Mouse (Mus musculus): ENCODE data around the gene Olfr820.

DNA sequence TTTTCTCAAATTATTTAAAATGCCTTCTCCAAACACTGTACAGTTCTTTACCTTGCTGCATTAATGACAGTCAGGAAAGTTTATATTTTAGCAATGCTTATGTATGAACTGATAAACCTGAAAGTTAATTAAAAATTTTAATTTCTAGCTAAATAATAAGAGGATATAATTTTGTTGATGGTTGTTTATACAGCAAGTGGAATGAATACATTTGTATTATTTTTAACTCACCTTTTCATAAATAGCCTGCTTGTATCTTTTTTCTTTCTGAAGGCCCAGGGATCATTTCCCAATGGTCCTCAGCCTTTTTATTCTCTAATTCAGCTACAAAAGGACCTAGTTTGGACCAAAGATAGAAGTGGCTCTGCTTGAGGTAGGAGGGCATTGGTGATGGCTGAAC lies at the start of gene Olfr820:
- no peak for TF ChIP-seq CTCF (IDR thresholded peaks at IDR 0.05; ENCODE audit: low read depth)
- TF ChIP-seq EP300 (optimal IDR thresholded peaks at IDR 0.05) = no peak
